Mouse (Mus musculus) embryonic fibroblast, embryonic 13.5 days (primary cell): ENCODE measurements around the gene Kalrn. TPM values are rescaled to one million over a fixed set of nuclear protein-coding genes. Genes with fewer than 3 reads are reported as not detected.
A peak's percentile ranks its signal among the peaks of the same experiment; 100 is the strongest.

Experiments used
- H3K27ac ChIP-seq: 2 replicates; pipeline ENCODE4 v1.5.1; 2012; ENCODE audit warnings: low read length, control low read depth, inconsistent platforms; ENCODE audit not compliant: insufficient read depth
- H3K4me1 ChIP-seq: 2 replicates; pipeline ENCODE4 v1.6.1; 2011; ENCODE audit warnings: low read length; ENCODE audit not compliant: control insufficient read depth, insufficient read depth
- H3K4me3 ChIP-seq: 2 replicates; pipeline ENCODE4 v1.5.1; 2011; ENCODE audit warnings: mild to moderate bottlenecking, control low read depth, low read length; ENCODE audit not compliant: insufficient read depth
- CTCF ChIP-seq: IDR thresholded peaks from 2 replicates; pipeline ENCODE4 v1.5.1; 2011; ENCODE audit warnings: mild to moderate bottlenecking, control low read depth, low read length, moderate library complexity, borderline replicate concordance; ENCODE audit not compliant: insufficient read depth
- POLR2A ChIP-seq: IDR thresholded peaks from 2 replicates; pipeline ENCODE4 v1.6.1; 2011; ENCODE audit warnings: low read depth, mild to moderate bottlenecking, control low read depth, low read length, moderate library complexity
- polyA plus RNA-seq: library from polyadenylated mRNA; stranded (reverse); fragments of >200 nt; gene quantifications from 2 replicates; pipeline ENCODE4 v1.2.4, GENCODE M21; 2011; ENCODE audit warnings: low read depth; ENCODE audit not compliant: missing spikeins, insufficient read length

Gene Kalrn
- polyA plus RNA-seq, 1 experiment: 25.5 TPM

DNA sequence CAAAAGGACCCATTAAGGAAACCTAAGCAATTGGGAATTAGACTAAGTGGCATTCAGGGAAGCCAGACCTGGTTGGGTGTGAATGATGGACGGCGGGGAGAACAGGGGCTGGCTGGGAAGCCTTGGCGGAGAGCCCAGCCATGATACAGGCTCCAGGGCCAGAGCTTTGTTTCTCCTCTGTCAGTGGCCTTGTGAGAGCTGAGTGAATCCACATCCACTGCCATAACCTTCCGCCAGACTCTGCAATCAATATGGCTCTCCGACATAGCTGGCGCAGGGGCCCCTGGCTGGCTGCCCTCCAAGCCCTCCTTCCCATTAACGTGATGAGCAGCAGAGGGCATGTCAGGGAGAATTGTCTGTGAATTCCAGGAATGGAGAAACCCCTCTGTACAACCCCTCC, 117.0 kb downstream of the Kalrn start:
- Histone ChIP-seq H3K4me1 (no peaks in the 10 kb centered on the region; the same call in 1 of the 2 replicates), H3K27ac (no peak overlapping the region), H3K4me3 (no peak overlapping the region)
- TF ChIP-seq CTCF (no peak), POLR2A (no peak)

DNA sequence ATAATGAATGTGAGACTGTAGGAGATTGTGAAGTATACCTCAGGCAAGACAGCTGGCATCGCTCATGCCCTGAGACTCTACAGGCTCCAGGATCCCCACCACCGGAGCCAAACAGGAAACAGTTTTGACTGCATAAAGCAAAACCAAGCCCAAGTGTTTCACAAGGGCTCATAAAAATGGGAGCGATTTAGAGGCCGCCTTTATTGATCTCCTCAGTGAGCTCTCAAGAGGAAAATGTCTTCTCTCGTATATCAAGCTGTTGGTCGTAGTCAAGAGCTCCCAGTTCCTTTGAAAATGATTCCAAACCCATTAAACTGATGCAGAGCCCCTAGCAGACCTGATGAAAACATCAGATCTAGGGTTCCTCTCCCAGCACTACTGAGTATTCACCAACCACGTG, 127.7 kb downstream of the Kalrn start:
- Histone ChIP-seq H3K4me3 (no peak overlapping the region), H3K4me1 (peaks cover 9% of the 10 kb centered on the region), H3K27ac (no peak overlapping the region)
- TF ChIP-seq POLR2A: no peak
- TF ChIP-seq CTCF: no peak

DNA sequence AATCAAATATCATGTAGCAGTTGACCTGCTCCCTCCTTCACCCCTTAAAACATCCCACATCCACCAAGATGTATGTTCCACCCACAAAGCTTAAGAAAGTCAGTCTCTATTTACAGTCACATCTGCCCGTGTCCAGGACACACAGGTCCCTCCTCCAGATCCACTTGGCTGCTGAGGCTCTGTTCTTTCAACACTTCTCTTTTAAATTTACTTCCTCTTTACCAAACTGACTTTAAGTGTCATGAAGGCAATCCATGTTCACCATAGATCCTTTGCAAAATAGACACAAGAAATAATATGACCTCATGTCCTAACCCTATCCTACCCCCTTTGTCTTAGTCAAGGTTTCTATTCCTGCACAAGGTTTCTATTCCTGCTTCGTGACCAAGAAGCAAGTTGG, 131.6 kb downstream of the Kalrn start:
- peaks cover 12% of the 10 kb centered on the region for H3K4me1 ChIP-seq
- no peak overlapping the region for H3K4me3 ChIP-seq
- no peak overlapping the region for H3K27ac ChIP-seq
- TF ChIP-seq POLR2A: no peak
- TF ChIP-seq CTCF: no peak

DNA sequence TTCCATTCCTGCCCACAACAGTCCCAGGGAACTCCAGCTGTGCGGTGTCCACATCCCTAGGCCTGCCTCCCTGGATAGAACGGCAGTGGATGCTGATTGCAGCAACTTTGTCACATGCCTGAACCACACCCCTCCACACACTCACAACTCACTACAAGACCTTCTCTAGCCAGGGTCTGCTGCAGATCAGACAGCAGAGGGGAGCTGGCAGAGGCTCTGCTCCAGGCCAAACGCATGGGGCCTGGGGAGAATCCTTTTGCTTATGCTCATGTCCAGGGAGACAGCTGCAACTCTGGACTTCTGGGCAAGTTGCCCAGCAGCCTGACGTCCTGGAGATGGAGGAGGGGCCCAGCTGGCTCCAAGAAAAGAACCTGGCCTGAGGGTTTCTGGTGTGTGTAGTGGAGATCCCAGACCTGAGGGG, 132.3 kb downstream of the Kalrn start:
- TF ChIP-seq CTCF (no peak), POLR2A (no peak)
- Histone ChIP-seq H3K27ac (peak overlapping the region; percentile 53), H3K4me1 (peaks cover 12% of the 10 kb centered on the region), H3K4me3 (no peak overlapping the region)

DNA sequence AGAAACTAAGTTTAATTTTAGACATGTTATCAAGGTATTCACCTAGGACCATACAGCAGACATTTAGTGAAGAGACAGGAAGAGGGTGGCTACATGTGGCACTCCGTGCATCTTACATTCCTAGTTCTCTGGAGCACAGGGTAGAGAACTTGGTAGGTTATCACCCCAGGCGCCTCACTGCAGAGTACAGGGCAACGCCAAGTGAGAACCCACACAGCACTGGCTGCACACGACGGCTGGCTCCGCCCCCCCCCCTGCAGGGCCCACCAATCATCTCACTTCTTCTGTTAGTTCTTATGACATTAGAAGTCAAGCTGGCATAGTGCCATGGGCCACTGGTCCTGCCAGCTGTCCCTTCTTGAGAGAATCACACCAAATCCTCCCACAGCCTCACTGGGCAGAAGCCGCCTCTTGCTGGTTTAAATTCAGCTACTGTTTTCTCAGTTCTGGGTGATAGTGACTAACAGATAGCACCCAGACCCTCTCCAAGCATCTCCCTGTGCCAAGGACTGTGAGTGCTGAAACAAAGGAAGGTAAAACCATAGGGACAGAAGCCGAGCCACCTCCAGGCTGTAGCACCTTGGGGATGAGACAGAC, 133.2 kb downstream of the Kalrn start:
- peaks cover 12% of the 10 kb centered on the region for H3K4me1 ChIP-seq
- no peak overlapping the region for H3K27ac ChIP-seq
- TF ChIP-seq POLR2A (no peak), CTCF (no peak)
- no peak overlapping the region for H3K4me3 ChIP-seq

DNA sequence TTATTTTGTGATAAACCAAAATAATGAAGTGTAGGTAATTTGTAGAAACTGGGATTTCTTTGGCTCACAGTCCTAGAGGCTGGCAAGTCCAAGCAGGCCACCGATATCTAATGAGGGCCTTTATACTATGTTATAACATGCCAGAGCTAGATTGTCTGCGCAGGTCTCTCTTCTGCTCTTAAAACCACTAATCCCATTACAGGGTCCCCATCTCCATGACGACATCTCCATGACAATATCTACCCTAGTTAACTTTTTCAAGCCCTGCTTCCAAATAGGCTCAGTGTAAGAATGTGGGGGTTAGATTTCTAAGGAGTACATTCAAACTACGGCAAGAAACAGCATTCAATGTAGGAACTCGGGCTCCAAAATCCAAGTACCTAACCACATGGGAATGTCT, 143.2 kb downstream of the Kalrn start:
- Histone ChIP-seq H3K4me1 (no peaks in the 10 kb centered on the region), H3K4me3 (no peak overlapping the region), H3K27ac (no peak overlapping the region)
- TF ChIP-seq POLR2A (no peak), CTCF (no peak)

DNA sequence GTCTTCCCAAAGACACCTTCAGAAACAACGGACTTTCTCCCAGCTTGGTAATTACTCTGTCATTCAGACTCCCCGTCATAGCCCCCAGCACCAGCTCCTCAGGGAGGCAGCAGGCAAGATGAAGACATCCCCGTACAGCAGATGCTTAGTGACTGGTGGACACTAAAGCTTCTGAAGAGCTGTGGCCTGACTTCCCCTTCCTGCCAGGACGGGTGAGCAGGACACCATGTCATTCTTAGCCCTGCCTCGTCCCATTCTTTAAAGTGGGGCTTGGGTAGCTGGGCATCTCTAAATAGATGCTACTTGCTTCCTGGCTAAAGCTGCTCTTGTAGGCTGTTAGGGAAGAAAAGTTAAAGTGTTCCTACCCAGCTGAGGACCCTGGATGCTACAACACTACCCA, 145.7 kb downstream of the Kalrn start:
- H3K27ac ChIP-seq: no peak overlapping the region
- H3K4me1 ChIP-seq: no peaks in the 10 kb centered on the region; the same call in 1 of the 2 replicates
- TF ChIP-seq POLR2A: no peak
- no peak overlapping the region for H3K4me3 ChIP-seq

DNA sequence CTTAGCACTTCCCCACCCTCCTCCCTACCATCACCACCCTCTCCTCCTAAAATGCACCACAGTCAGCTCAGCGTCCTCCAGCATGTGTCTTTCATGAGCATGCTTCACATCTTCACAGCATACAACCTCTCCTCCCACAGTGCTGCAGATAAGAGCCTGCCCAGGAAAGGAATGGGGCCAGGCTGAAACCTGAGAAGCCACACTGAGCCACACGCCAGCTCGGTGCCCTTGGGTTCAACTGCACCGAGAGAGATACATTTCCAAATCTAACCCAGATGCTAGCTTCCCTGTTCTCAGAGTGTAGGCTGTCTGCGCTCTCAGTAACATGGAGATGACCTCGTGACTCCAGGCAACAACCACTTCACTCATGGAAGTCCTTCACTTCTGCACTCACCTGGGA, 151.9 kb downstream of the Kalrn start:
- peaks cover 3% of the 10 kb centered on the region for H3K4me1 ChIP-seq
- no peak overlapping the region for H3K27ac ChIP-seq
- H3K4me3 ChIP-seq: no peak overlapping the region
- TF ChIP-seq POLR2A (no peak), CTCF (no peak)

DNA sequence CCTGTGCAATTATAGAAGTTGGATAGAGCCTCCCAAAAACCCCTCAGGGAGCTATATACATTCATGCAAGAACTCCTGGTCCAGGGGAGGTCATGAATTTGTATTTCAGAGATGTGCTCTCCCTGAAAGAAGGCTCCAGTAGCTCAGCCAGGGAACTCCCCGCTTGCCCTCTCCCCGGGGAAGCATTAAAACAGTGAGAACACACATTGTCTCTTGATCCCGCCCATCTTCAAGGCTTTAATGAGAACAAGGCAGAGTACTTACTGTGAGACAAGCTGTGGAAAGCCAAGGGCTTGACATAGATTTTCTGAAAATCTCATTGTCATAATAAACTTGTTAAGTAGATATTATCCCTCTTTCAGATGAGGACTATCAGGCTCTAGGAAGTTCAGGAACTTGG, 155.4 kb downstream of the Kalrn start:
- Histone ChIP-seq H3K4me3 (no peak overlapping the region), H3K27ac (no peak overlapping the region), H3K4me1 (peaks cover 3% of the 10 kb centered on the region)
- TF ChIP-seq POLR2A: no peak
- TF ChIP-seq CTCF: no peak

DNA sequence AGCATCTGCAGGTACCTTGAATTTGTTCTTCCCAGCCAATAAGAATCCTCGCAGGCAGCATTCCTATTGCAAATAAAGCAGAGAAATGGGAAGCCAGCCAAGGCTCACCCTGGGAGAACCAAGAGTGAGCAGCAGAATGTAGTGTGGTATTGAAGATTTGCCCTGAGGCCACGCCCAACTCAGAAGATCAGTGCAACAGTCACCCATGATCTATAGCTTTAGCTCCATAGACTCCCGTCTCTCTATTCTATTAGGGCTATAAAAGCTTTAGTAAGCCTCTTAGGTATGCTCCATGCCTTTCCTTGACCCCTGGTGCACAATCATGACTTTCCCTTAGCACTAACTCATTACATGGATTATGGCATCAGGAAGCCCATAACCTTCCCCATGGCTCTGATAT, 155.9 kb downstream of the Kalrn start:
- H3K27ac ChIP-seq: no peak overlapping the region
- no peak overlapping the region for H3K4me3 ChIP-seq
- no peak for TF ChIP-seq CTCF
- no peak for TF ChIP-seq POLR2A
- H3K4me1 ChIP-seq: peaks cover 3% of the 10 kb centered on the region

DNA sequence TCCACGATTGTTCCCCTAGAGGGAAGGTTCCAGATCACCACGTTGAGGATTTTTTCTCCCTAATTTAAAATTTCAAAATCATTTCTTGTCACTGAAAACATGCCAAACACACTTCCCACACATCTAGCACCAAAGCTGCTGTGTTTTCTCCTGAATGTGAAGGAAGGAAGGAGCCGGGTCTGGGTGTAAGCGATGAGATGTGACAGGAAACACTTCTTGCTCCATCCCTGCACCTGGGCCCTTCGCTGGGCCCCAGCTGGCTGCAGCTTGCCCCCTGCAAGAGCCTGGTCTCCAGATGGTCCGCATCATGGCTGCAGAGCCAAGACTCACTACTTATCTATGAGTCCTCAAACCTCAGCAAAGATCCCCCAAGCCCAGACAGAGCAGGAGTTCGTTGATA, 158.8 kb downstream of the Kalrn start:
- H3K27ac ChIP-seq: no peak overlapping the region
- no peak overlapping the region for H3K4me3 ChIP-seq
- peaks cover 3% of the 10 kb centered on the region; the same call in 1 of the 2 replicates for H3K4me1 ChIP-seq
- no peak for TF ChIP-seq CTCF
- no peak for TF ChIP-seq POLR2A
